Mouse (Mus musculus): ENCODE measurements around the gene Ubtfl1.
"Not testable (repeated sequence)": the region's sequence is repeated elsewhere in the genome, so short reads cannot be mapped to it uniquely, and the experiment has no call there.

Gene Ubtfl1

DNA sequence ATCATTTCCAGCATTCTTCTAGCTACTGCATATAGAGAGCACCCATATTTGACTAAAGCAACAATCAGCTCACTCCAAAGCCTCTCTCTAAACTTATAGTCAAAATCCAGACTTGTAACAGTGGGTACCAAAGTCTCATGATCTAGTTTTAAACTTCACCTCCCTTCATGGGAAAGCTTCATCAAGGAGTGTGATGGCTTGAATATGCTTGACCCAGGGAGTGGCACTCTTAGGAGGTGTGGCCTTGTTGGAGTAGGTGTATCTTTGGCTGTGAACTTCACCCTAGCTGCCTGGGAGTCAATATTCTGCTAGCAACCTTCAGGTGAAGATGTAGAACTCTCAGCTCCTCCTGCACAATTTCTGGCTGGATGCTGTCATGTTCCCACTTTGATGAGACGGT, at the start of gene Ubtfl1:
Gene Ubtfl1 (plus strand): TSS at position 301 of the 400 bp plus-strand sequence.
- Histone ChIP-seq H3K36me3 (ENCODE audit: control insufficient read depth, insufficient read depth, low read length, poor library complexity, severe bottlenecking) (no peaks in the 10 kb centered on the region), H3K27me3 (ENCODE audit: control insufficient read depth, insufficient read depth, low read length, poor library complexity, severe bottlenecking) (no peaks in the 10 kb centered on the region)
- no peak for DNase-seq (ENCODE audit: low read depth, low spot score)

DNA sequence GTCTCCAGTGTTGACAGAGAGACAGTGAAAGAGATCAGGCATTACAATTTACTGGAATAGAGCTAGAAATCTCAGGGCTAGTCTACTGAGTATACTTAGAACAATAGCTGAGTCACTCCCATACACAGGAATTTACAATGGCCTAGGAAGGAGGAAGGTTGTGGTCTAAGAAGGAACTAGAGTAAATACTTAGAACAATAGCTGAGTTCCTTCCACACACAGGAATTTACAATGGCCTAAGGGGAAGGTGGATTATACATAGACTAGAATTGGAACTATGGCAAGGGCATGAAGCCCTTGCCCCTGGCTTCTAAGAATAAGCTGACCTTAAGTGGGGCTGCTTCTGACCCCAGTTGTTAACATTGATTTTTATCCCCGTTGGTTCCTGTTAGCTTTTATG, 31.2 kb upstream of the Ubtfl1 start:
- not testable (repeated sequence) for DNase-seq (ENCODE audit: low read depth, low spot score); H3K27me3 ChIP-seq (ENCODE audit: control insufficient read depth, insufficient read depth, low read length, poor library complexity, severe bottlenecking); H3K36me3 ChIP-seq (ENCODE audit: control insufficient read depth, insufficient read depth, low read length, poor library complexity, severe bottlenecking)

DNA sequence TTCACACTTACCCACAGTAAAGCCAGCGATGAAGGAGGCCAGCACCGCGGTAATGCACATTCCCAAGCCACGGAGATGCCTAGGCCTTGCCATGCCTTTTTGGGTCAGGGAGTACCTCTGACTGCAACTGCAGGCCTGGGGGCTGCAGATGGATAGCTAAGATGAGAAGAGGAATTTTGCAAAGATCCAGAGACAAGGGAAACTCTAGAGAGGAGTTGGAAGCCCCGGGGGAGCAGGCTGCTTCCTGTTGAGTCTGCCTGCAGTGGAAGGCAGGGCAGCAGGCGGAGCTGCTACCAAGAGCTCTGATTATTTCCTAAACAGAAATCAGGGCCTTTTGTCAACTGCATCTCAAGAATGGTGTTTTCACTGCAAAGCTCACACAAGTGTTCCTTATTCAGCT, 18.4 kb upstream of the Ubtfl1 start:
- DNase-seq (ENCODE audit: low read depth, low spot score), result no peak
- Histone ChIP-seq H3K27me3 (ENCODE audit: control insufficient read depth, insufficient read depth, low read length, poor library complexity, severe bottlenecking) (no peaks in the 10 kb centered on the region), H3K36me3 (ENCODE audit: control insufficient read depth, insufficient read depth, low read length, poor library complexity, severe bottlenecking) (no peaks in the 10 kb centered on the region)

DNA sequence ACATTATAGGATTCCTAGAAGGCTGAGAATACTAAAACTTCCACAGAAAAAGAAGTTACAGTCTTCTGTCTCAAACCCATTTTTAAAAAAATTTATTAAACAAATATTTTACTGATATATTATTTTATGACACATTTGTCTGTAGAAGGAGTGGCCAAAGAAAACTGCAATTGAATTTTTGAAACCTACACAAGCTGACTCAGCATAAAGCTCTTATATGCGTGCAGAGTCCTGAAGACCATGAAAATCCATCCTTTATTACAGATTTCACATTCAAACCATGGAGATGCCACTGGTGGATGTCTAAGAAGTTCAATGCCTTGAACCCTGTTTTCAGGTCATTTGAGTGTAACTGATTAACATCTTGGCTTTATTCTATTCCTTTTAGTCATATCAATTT, 4.6 kb upstream of the Ubtfl1 start:
- Histone ChIP-seq H3K36me3 (ENCODE audit: control insufficient read depth, insufficient read depth, low read length, poor library complexity, severe bottlenecking) (no peaks in the 10 kb centered on the region), H3K27me3 (ENCODE audit: control insufficient read depth, insufficient read depth, low read length, poor library complexity, severe bottlenecking) (no peaks in the 10 kb centered on the region)
- no peak for DNase-seq (ENCODE audit: low read depth, low spot score)

DNA sequence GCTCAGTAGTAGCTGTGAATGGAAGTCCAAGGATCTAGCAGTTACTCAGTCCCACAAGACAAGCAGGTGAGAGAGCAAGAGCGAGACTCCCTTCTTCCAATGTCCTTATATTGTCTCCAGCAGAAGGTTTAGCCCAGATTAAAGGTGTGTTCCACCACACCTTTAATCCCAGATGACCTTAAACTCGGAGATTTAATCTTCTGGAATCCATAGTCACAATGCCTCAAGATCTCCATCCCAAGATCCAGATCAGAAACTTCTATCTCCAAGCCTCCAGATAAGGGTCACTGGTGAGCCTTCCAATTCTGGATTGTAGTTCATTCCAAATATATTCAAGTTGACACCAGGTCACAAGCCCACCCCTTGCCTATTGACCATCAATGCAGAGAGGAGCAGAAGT, 1.3 kb upstream of the Ubtfl1 start, which contains the start of gene Naalad2:
Gene Naalad2 (minus strand): TSS at position 101 of the 400 bp plus-strand sequence.
- H3K36me3 ChIP-seq (ENCODE audit: control insufficient read depth, insufficient read depth, low read length, poor library complexity, severe bottlenecking); H3K27me3 ChIP-seq (ENCODE audit: control insufficient read depth, insufficient read depth, low read length, poor library complexity, severe bottlenecking); DNase-seq (ENCODE audit: low read depth, low spot score): not testable (repeated sequence)

DNA sequence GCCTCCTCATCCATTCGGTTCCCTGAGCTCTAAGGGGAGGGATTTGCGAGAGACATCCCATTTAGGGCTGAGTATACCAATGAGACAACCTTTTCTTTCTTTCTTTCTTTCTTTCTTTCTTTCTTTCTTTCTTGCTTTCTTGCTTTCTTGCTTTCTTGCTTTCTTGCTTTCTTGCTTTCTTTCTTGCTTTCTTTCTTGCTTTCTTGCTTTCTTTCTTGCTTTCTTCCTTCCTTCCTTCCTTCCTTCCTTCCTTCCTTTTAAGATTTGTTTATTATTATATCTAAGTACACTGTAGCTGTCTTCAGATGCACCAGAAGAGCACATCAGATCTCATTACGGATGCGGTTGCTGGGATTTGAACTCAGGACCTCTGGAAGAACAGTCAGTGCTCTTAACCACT, 8.2 kb downstream of the Ubtfl1 start:
- not testable (repeated sequence) for DNase-seq (ENCODE audit: low read depth, low spot score); H3K36me3 ChIP-seq (ENCODE audit: control insufficient read depth, insufficient read depth, low read length, poor library complexity, severe bottlenecking); H3K27me3 ChIP-seq (ENCODE audit: control insufficient read depth, insufficient read depth, low read length, poor library complexity, severe bottlenecking)

DNA sequence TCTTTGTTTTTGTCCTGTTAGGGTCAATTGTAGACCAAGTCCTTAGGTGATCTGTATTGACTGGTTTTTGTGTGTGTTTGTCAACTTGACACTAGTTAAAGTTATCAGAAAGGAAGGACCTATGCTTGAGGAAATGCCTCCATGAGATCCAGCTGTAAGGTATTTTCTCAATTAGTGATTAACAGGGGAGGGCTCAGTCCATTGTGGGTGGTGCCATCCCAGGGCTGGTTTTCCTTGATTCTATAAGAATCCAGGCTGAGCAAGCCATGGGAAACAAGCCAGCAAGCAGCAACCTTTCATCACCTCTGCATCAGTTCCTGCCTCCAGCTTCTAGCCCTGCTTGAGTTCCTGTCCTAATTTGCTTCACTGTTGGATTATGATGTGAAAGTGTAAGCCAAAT, 26.1 kb downstream of the Ubtfl1 start, which contains the start of gene Mbd3l2:
Gene Mbd3l2 (plus strand): TSS at position 301 of the 400 bp plus-strand sequence.
- DNase-seq (ENCODE audit: low read depth, low spot score), result no peak
- no peaks in the 10 kb centered on the region for H3K27me3 ChIP-seq (ENCODE audit: control insufficient read depth, insufficient read depth, low read length, poor library complexity, severe bottlenecking)
- no peaks in the 10 kb centered on the region for H3K36me3 ChIP-seq (ENCODE audit: control insufficient read depth, insufficient read depth, low read length, poor library complexity, severe bottlenecking)

DNA sequence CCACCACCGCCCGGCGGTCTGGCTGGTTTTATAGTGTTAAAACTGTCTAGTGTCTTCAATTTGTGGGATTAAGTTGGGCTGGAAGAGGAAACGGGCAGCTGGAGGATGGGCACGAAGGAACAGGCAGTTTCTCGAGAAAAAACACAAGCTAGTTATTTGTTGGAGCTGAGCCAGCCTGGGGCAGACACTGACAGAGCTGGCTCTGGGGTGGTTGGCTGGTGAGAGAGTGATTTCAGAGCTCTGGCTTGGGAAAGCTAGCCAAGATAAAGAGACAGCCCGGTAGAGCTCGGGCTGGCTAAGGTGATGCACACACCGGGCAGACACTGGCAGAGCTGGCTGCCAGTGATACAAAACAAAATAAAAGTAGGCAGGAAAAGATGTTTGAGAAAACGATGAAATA, 27.5 kb downstream of the Ubtfl1 start:
- Histone ChIP-seq H3K27me3 (ENCODE audit: control insufficient read depth, insufficient read depth, low read length, poor library complexity, severe bottlenecking) (no peaks in the 10 kb centered on the region), H3K36me3 (ENCODE audit: control insufficient read depth, insufficient read depth, low read length, poor library complexity, severe bottlenecking) (no peaks in the 10 kb centered on the region)
- DNase-seq (ENCODE audit: low read depth, low spot score), result no peak

DNA sequence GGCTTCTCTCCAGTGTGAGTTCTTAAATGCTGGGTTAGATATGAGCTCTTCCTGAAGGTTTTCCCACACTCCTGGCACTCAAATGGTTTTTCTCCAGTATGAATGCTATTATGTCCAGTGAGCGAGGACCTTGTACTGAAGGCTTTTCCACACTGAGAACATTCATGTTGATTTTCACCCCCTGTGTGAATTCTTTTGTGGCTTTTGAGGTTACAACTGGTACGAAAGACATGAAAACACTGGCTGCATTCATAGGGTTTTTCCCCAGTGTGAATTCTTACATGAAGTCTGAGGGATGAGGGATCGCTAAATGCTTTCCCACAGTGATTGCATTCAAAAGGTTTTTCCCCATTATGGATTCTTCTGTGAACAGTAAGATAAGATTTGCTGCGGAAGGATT, 52.3 kb downstream of the Ubtfl1 start:
- Histone ChIP-seq H3K36me3 (ENCODE audit: control insufficient read depth, insufficient read depth, low read length, poor library complexity, severe bottlenecking) (no peaks in the 10 kb centered on the region), H3K27me3 (ENCODE audit: control insufficient read depth, insufficient read depth, low read length, poor library complexity, severe bottlenecking) (no peaks in the 10 kb centered on the region)
- no peak for DNase-seq (ENCODE audit: low read depth, low spot score)
